Mouse (Mus musculus): Measurements from ENCODE around the gene Smg7. TPM values are rescaled to one million over a fixed set of nuclear protein-coding genes. Genes with fewer than 3 reads are reported as not detected.
A peak's percentile ranks its signal among the peaks of the same experiment; 100 is the strongest.

Gene Smg7
- polyA plus RNA-seq, 1 experiment = 144 TPM

- Histone ChIP-seq H3K4me1 (ENCODE audit: control insufficient read depth, insufficient read depth, low read length) (peaks cover 9% of the 10 kb centered on the region), H3K36me3 (ENCODE audit: control insufficient read depth, insufficient read depth, low read length, poor library complexity, severe bottlenecking) (no peaks in the 10 kb centered on the region), H3K9me3 (replicated peaks; ENCODE audit: control insufficient read depth, insufficient read depth, low read length, poor library complexity, severe bottlenecking) (no peaks in the 10 kb centered on the region), H3K4me3 (ENCODE audit: low read depth, low read length) (no peak overlapping the region), H3K27me3 (ENCODE audit: control insufficient read depth, insufficient read depth, low read length, poor library complexity, severe bottlenecking) (no peaks in the 10 kb centered on the region), H3K9ac (ENCODE audit: low read depth, poor library complexity, severe bottlenecking) (no peak overlapping the region), H3K27ac (ENCODE audit: insufficient read depth, low read length) (no peak overlapping the region)
- no peak for TF ChIP-seq EP300 (IDR thresholded peaks at IDR 0.05; ENCODE audit: insufficient read depth, low read depth, low read length)
- no peak for TF ChIP-seq CTCF (IDR thresholded peaks at IDR 0.05; ENCODE audit: low read depth, low read length)
- no peak for TF ChIP-seq POLR2A (IDR thresholded peaks at IDR 0.05; ENCODE audit: insufficient read depth, low read length)
Measured at GRCm38 (mm10) chr1:152819558-152819957, 82.9 kb downstream of the Smg7 start.

GRCm38 (mm10) chr1:152817794-152818193 is 84.7 kb downstream of the Smg7 start:
- Histone ChIP-seq H3K27ac (ENCODE audit: insufficient read depth, low read length) (no peak overlapping the region), H3K9ac (ENCODE audit: low read depth, poor library complexity, severe bottlenecking) (no peak overlapping the region)
- TF ChIP-seq POLR2A (IDR thresholded peaks at IDR 0.05; ENCODE audit: insufficient read depth, low read length) (no peak), EP300 (IDR thresholded peaks at IDR 0.05; ENCODE audit: insufficient read depth, low read depth, low read length) (no peak), CTCF (IDR thresholded peaks at IDR 0.05; ENCODE audit: low read depth, low read length) (no peak)

GRCm38 (mm10) chr1:152817027-152817769 is 85.2 kb downstream of the Smg7 start:
- H3K27me3 ChIP-seq (ENCODE audit: control insufficient read depth, insufficient read depth, low read length, poor library complexity, severe bottlenecking) = no peaks in the 10 kb centered on the region
- H3K27ac ChIP-seq (ENCODE audit: insufficient read depth, low read length) = no peak overlapping the region

More at GRCm38 (mm10) chr1:152817794-152818193, 84.7 kb downstream of the Smg7 start:
- H3K27me3 ChIP-seq (ENCODE audit: control insufficient read depth, insufficient read depth, low read length, poor library complexity, severe bottlenecking) = no peaks in the 10 kb centered on the region
- H3K36me3 ChIP-seq (ENCODE audit: control insufficient read depth, insufficient read depth, low read length, poor library complexity, severe bottlenecking) = no peaks in the 10 kb centered on the region
- no peaks in the 10 kb centered on the region for H3K9me3 ChIP-seq (replicated peaks; ENCODE audit: control insufficient read depth, insufficient read depth, low read length, poor library complexity, severe bottlenecking)
- H3K4me3 ChIP-seq (ENCODE audit: low read depth, low read length) = no peak overlapping the region
- H3K4me1 ChIP-seq (ENCODE audit: control insufficient read depth, insufficient read depth, low read length) = peaks cover 9% of the 10 kb centered on the region

GRCm38 (mm10) chr1:152815265-152815701 is 87.2 kb downstream of the Smg7 start:
- no peaks in the 10 kb centered on the region for H3K9me3 ChIP-seq (replicated peaks; ENCODE audit: control insufficient read depth, insufficient read depth, low read length, poor library complexity, severe bottlenecking)
- no peak overlapping the region for H3K9ac ChIP-seq (ENCODE audit: low read depth, poor library complexity, severe bottlenecking)
- H3K36me3 ChIP-seq (ENCODE audit: control insufficient read depth, insufficient read depth, low read length, poor library complexity, severe bottlenecking) = no peaks in the 10 kb centered on the region
- TF ChIP-seq CTCF (IDR thresholded peaks at IDR 0.05; ENCODE audit: low read depth, low read length) = peak; percentile 65
- TF ChIP-seq POLR2A (IDR thresholded peaks at IDR 0.05; ENCODE audit: insufficient read depth, low read length) = no peak
- no peak for TF ChIP-seq EP300 (IDR thresholded peaks at IDR 0.05; ENCODE audit: insufficient read depth, low read depth, low read length)
- no peak overlapping the region for H3K27ac ChIP-seq (ENCODE audit: insufficient read depth, low read length)
- H3K4me1 ChIP-seq (ENCODE audit: control insufficient read depth, insufficient read depth, low read length) = peaks cover 9% of the 10 kb centered on the region
- peak overlapping the region; percentile 3; the same call in 1 of the 2 replicates for H3K4me3 ChIP-seq (ENCODE audit: low read depth, low read length)
- H3K27me3 ChIP-seq (ENCODE audit: control insufficient read depth, insufficient read depth, low read length, poor library complexity, severe bottlenecking) = no peaks in the 10 kb centered on the region

More at GRCm38 (mm10) chr1:152817027-152817769, 85.2 kb downstream of the Smg7 start:
- Histone ChIP-seq H3K36me3 (ENCODE audit: control insufficient read depth, insufficient read depth, low read length, poor library complexity, severe bottlenecking) (no peaks in the 10 kb centered on the region), H3K4me1 (ENCODE audit: control insufficient read depth, insufficient read depth, low read length) (peaks cover 9% of the 10 kb centered on the region), H3K9ac (ENCODE audit: low read depth, poor library complexity, severe bottlenecking) (no peak overlapping the region), H3K9me3 (replicated peaks; ENCODE audit: control insufficient read depth, insufficient read depth, low read length, poor library complexity, severe bottlenecking) (no peaks in the 10 kb centered on the region), H3K4me3 (ENCODE audit: low read depth, low read length) (no peak overlapping the region)
- TF ChIP-seq EP300 (IDR thresholded peaks at IDR 0.05; ENCODE audit: insufficient read depth, low read depth, low read length) (peak; percentile 69; the same call in 1 of the 2 replicates), CTCF (IDR thresholded peaks at IDR 0.05; ENCODE audit: low read depth, low read length) (no peak)

GRCm38 (mm10) chr1:152810533-152811439 is 91.7 kb downstream of the Smg7 start:
- TF ChIP-seq CTCF (IDR thresholded peaks at IDR 0.05; ENCODE audit: low read depth, low read length) (no peak), POLR2A (IDR thresholded peaks at IDR 0.05; ENCODE audit: insufficient read depth, low read length) (no peak), EP300 (IDR thresholded peaks at IDR 0.05; ENCODE audit: insufficient read depth, low read depth, low read length) (no peak)
- Histone ChIP-seq H3K27me3 (ENCODE audit: control insufficient read depth, insufficient read depth, low read length, poor library complexity, severe bottlenecking) (no peaks in the 10 kb centered on the region), H3K4me3 (ENCODE audit: low read depth, low read length) (no peak overlapping the region), H3K4me1 (ENCODE audit: control insufficient read depth, insufficient read depth, low read length) (peaks cover 7% of the 10 kb centered on the region), H3K36me3 (ENCODE audit: control insufficient read depth, insufficient read depth, low read length, poor library complexity, severe bottlenecking) (no peaks in the 10 kb centered on the region), H3K9ac (ENCODE audit: low read depth, poor library complexity, severe bottlenecking) (no peak overlapping the region), H3K27ac (ENCODE audit: insufficient read depth, low read length) (no peak overlapping the region; the same call in 1 of the 2 replicates), H3K9me3 (replicated peaks; ENCODE audit: control insufficient read depth, insufficient read depth, low read length, poor library complexity, severe bottlenecking) (no peaks in the 10 kb centered on the region)

Data from ES-Bruce4 (cell line).